Mouse (Mus musculus): ENCODE measurements around the gene Mrc1.
A peak's percentile ranks its signal among the peaks of the same experiment; 100 is the strongest.

The Mrc1 gene

GRCm38 (mm10) chr2:14244668-14245067 lies 15.5 kb downstream of the Mrc1 start:
- DNase-seq (ENCODE audit: low spot score), result no peak

- no peak for DNase-seq (ENCODE audit: low spot score)
Measured at GRCm38 (mm10) chr2:14249839-14250564, 20.8 kb downstream of the Mrc1 start.

GRCm38 (mm10) chr2:14251938-14252337 lies 22.7 kb downstream of the Mrc1 start:
- no peak for DNase-seq (ENCODE audit: low spot score)

DNA sequence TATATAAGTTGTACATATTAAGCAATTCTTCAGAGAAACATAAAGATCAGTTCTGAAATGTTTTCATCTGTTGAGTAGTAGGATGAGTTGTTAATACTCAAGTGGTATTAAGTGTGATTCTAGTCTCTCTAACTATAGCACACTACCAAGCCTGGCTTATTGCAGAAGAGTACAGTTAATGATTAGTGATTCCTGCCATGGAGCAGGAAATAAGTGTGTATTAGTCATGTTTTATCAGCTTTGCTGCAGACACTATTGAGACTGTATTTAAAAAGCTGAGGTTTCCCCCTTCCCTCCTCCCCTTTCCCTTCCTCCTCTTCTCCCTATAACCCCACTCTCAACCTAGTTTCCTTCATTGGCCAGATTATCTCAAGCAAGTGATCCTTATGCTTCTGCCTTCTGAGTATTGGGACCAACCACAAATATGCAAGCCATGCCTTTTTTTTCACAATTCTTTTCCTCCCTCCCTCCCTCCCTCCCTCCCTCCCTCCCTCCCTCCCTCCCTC lies 29.2 kb downstream of the Mrc1 start:
- DNase-seq (ENCODE audit: low spot score), result no peak

DNA sequence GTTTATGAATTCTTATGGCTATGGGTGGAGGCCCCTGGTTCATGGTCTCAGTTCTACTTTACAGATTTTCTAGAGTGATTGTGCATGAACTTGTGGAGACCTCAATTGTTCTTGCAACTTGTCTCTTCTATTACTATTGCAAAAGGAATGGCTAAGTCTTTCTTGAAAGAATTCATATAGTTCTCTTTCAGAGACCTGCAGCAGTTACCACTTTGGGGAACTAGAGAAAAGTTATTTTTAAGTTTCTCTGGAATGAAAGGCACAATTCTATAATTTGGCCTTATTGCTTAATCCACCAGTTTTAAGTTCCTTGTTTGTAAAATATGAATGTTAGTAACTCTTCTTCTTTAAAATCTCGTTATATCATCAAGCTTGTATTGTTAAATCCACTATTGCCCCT lies 32.9 kb downstream of the Mrc1 start:
- DNase-seq (ENCODE audit: low spot score), result no peak

GRCm38 (mm10) chr2:14269160-14269559 lies 40.0 kb downstream of the Mrc1 start:
- DNase-seq (ENCODE audit: low spot score), result no peak

DNA sequence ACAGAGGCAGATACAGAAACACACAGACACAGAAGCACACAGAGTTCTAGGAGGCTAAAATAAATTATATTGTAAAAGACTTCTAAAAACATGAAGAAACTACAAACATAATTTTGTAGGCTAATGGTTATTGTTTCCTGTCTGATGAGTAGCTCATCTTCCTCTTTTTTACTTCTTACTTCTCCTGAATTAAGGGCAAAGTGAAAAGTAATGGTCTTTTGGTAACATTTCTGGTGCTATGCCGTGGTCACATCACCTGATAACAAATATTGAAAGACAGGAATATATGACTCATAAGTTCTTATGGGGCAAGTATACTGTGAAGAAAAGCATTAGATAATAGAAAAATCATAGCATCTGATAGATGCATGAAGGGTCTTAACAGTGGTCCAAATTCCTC lies 42.9 kb downstream of the Mrc1 start:
- DNase-seq (ENCODE audit: low spot score), result no peak

- DNase-seq (ENCODE audit: low spot score), result no peak
Measured at GRCm38 (mm10) chr2:14275796-14276195, 46.6 kb downstream of the Mrc1 start.

GRCm38 (mm10) chr2:14279256-14279655 lies 50.1 kb downstream of the Mrc1 start:
- DNase-seq (ENCODE audit: low spot score), result no peak

GRCm38 (mm10) chr2:14279795-14280194 lies 50.6 kb downstream of the Mrc1 start:
- no peak for DNase-seq (ENCODE audit: low spot score)

DNA sequence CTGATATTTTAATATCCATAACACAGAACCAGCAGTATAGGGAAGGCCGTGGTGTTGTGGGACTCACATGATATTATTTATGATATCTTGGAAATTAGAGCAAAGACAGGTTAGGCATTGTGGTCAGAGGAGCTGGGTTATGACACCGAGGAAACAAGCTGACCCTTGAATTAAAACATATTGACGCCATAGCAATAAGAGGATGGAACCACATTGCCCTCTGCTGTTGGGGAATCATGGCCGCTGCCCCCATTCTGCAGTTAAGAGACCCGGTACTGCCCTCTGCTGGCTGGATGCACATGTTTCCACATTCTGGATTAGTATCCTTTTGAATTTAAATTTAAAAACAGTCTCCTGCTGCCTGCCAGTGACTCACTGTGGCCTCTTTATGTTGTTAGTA lies 66.1 kb downstream of the Mrc1 start:
- peak; percentile 60 for DNase-seq (ENCODE audit: low spot score)

- DNase-seq (ENCODE audit: low spot score), result no peak
Measured at GRCm38 (mm10) chr2:14312505-14313380, 83.6 kb downstream of the Mrc1 start.

GRCm38 (mm10) chr2:14315113-14315512 lies 85.9 kb downstream of the Mrc1 start:
- DNase-seq (ENCODE audit: low spot score), result no peak

DNA sequence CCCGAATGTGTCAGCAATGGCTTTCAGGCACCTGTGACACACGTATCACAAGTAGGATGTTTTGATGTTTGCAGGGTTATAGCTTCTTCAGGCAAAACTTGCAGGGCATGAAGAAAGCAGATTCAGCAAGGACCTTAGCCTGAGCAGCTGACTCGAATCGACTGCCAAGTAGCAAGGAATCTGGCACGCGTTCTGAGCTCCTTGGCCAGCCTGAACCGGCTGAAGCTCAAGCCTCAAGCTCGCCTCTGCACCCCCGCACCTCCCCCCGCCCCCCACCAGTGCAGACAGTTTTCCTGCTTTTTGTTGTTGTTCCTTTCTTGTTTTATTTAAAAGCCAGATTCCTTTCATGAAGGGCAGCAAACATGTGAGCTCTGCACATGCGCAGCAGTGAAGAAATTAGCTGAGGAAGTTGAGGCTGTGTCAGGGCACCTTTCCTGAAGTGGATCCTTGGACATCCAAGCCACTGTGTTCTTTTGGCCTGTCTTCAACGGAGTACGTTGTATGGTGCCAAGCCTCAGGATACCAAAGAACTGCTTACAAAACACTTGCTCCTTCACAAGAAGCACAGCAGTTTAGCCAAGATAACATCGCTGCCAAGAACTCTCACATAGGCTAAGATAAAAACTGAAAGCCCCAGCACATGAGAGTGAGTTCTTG lies 112.6 kb downstream of the Mrc1 start:
- no peak for DNase-seq (ENCODE audit: low spot score)

DNA sequence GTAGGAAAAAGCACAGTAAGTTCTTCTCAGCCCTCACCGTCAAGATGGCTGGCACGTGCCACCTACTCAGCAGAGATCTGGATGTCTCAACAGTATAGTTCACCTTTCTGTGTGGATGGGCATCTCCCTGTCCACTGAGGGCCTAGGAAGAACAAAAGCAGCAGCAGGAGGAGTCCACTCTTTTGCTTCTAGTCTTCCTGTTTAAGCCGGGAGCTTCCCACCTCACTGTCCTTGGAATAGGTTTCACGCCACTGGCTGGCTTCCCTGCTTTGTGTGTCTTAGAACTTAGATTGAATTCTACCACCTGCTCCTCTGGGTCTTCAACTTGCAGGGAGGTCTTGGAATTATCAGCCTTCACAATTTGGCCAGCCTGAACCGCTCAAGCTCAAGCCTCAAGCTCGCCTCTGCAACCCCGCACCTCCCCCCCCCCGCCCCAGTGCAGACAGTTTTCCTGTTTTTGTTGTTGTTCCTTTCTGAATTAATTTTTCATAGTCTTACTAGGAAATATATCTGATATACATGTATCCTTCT lies 113.2 kb downstream of the Mrc1 start:
- no peak for DNase-seq (ENCODE audit: low spot score)
